Mouse (Mus musculus) heart, adult 8-10 months (tissue): ENCODE measurements at regions not wholly inside any gene's neighbourhood (a gene's known extent, or its start where the extent isn't known, plus 50 kb on each side); places are given as distances from the start of the nearest gene placed in this dataset.

Experiments used
- DNase-seq: peaks from one replicate; pipeline ENCODE4 v3.0.0; 2022; ENCODE audit warnings: low spot score

DNA sequence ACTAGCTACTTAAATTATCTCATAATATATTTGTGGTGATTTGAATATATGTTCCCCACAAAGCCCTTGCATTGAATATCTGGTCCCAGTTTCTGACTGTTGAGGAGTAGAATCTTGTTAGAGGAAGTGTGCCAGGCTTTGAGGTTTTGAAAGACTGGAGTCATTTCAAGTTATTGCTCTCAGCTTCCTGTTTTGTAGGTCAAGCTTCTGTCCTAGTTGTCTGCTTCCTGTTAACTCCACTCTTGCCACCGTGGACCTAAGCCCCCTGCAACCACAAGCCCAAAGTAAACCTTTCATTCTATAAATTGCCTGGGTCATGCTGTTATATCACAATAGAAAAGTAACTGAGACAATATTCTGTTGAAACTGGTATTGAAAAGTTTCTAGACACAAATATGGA lies 1232.3 kb upstream of the Lrrc6 start:
- peak; percentile 21 for DNase-seq

- no peak for DNase-seq
These were observed 1228.8 kb upstream of the Lrrc6 start for GRCm38 (mm10) chr15:67729492-67729891.

GRCm38 (mm10) chr15:67725239-67725638 lies 1224.5 kb upstream of the Lrrc6 start:
- no peak for DNase-seq

DNA sequence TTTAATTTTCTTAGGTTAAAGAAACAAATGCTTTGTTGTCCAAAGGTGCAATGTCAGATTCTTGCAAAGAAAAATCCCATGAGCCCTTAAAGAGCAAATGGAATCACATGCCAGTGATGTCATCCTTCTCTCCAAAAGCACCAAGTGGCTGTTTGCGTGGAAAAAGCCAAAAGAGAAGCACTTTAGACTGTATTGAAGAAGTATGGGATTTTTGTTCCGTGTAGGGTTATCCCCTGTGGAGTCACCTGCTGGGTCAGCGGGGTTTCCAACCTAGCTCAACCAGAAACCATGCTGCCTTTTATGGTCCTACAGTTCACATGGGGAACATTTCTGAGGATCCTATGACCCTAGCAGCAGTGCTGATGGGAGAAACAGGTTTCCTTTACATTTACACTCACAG lies 1213.5 kb upstream of the Lrrc6 start:
- DNase-seq: no peak

- no peak for DNase-seq
These were observed 1185.4 kb upstream of the Lrrc6 start for GRCm38 (mm10) chr15:67686140-67686539.

- no peak for DNase-seq
These were observed 1172.6 kb upstream of the Lrrc6 start for GRCm38 (mm10) chr15:67673276-67673675.

DNA sequence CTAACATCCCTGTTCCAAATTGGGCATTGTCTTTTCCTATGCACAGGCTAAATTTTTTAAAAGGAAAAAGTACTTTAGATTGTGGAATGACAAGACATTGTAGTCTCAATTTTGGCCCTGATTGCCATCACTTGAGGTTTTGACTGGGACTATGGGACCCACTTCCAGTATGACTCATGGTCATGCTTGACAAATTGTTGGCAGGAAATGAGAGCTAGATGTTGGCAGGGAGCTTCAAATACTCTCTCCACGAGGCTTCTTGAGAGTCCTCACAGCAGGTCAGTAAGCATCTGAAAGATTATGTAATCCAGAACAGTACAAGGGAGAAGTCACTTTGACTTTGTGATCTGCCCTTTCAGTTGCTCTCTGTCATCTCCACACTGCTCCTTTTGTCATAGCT lies 1135.4 kb upstream of the Lrrc6 start:
- peak; percentile 42 for DNase-seq

- no peak for DNase-seq
These were observed 1126.1 kb upstream of the Lrrc6 start for GRCm38 (mm10) chr15:67626704-67627287.

DNA sequence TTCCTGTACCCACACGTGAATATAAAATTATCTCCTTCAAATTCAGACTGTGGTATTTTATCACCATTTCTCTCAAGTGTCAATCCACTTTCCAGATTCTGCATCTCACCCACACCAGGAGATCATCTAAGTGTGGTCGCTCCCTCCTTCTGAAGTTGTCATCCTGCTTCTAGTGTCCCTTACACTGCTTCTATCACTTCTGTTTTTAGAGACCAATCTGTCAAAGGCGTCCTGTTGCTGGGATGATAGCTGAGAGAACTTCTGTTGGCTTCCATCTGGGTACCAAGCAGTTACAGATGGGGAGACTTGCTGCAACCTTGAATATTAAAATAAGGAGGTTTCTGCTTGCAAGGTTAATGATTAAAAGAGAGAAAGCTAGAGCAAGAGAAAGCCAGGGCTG lies 1111.2 kb upstream of the Lrrc6 start:
- no peak for DNase-seq

- no peak for DNase-seq
These were observed 1097.7 kb upstream of the Lrrc6 start for GRCm38 (mm10) chr15:67598426-67598825.

- DNase-seq: peak; percentile 6
These were observed 1075.9 kb upstream of the Lrrc6 start for GRCm38 (mm10) chr15:67576581-67576980.

DNA sequence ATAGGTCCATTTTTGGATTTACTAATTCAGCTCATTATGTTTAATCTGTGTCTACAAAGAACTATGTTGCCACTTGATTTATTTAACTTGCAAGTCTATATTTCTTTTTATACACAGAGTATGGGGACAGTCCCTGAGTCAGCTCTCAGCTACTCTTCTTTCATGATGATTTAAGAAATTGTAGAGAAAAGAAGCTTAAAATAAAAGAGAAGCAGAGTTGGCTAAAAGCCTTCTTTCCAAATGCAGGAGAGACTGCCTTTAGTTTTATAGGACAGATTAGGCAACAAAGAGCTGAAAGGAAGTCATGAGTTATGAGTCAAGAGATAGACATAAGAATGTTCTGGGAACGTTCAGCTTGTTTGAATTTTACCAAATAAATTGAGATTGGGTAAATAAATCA lies 1070.9 kb upstream of the Lrrc6 start:
- no peak for DNase-seq

DNA sequence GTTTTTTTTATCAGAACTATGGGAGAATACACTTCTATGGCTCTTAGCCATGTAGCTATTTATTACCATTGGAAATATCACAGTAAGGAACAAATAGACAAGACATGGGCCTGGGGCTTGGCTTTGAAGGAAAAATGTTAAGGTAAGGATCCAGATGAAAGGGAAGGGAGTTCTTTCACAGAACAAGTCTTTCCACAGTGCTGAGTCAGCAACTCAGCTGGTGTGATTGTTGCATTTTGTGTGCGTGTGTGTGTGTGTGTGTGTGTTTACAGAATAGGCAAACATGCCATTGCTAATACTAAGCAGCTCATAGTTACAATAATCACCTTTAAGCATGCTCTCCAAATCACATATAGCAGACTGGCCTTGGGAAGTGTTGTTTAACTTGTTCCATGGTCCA lies 1056.6 kb upstream of the Lrrc6 start:
- DNase-seq: no peak

GRCm38 (mm10) chr15:67551911-67552310 lies 1051.2 kb upstream of the Lrrc6 start:
- DNase-seq: no peak

- DNase-seq: no peak
These were observed 1046.2 kb upstream of the Lrrc6 start for GRCm38 (mm10) chr15:67546896-67547400.

DNA sequence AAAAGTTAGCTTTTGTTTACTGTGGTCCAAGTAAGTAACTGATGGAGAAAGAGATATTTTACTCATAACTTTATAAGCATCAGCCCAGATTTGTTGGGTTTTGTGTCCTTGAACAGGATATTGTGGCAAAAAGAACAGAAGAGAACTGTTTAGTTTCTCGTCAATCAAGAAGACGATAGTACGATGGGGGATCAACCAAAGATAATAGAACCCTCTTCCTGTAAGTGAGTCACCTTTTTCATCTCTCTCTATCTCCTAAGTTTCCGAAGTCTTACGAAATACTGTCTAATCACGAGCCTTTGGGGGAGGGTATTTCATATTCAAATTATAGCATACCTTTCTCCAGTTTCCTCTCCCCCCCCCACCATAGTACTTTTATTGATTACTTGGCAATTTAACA lies 1045.0 kb upstream of the Lrrc6 start:
- DNase-seq: no peak

- DNase-seq: no peak
These were observed 1013.0 kb upstream of the Lrrc6 start for GRCm38 (mm10) chr15:67513722-67514121.

- DNase-seq: no peak
These were observed 994.4 kb upstream of the Lrrc6 start for GRCm38 (mm10) chr15:67495001-67495658.

DNA sequence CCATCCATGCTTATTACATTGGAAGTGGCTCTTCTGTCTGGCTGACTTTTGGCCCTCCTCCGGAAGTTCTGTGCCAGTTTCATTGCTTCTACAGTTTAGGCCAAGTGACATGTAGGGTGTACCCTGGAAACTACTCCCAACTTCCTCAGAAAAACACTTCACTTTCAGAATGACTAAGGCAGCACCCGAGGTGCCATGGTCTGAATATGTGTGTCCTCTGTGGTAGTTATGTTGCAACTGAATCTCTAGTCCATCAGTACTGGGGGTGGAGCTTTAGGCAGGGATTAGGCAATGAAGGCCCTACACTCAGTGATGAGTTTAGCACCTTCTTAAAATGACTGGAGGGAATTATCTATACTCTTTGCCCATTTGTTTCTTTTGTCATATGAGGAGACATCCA lies 981.0 kb upstream of the Lrrc6 start:
- peak; percentile 4 for DNase-seq

GRCm38 (mm10) chr15:67474325-67474724 lies 973.6 kb upstream of the Lrrc6 start:
- DNase-seq: no peak

- no peak for DNase-seq
These were observed 972.3 kb upstream of the Lrrc6 start for GRCm38 (mm10) chr15:67472979-67473378.

DNA sequence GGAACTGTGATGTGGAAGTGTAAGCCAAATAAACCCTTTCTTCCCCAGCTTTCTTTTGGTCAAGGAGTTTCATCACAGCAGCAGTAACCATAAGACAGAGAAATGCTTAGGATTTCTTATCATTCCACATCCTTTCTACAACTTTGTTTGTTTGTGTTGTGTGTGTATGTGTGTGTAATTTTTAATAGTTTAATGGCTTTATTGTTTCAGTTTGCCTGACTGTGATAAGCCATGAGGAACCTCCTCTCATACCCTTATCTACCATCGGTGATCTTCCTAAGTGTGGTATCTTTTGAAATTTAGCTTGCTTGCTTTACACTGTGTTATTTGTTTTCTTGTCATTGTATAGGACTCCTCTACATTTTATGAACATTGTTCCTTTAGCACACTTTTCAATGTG lies 970.6 kb upstream of the Lrrc6 start:
- no peak for DNase-seq

- no peak for DNase-seq
These were observed 969.3 kb upstream of the Lrrc6 start for GRCm38 (mm10) chr15:67470036-67470435.
